Mouse (Mus musculus) cerebellum, adult 2 months (tissue): ENCODE measurements at regions not wholly inside any gene's neighbourhood (a gene's known extent, or its start where the extent isn't known, plus 50 kb on each side); places are given as distances from the start of the nearest gene placed in this dataset.

ENCODE experiments used
- CTCF ChIP-seq: fragments of 200-500 bp; IDR thresholded peaks from 2 replicates; pipeline ENCODE4 v1.5.1; 2011; ENCODE audit warnings: low read depth, mild to moderate bottlenecking, control low read depth, low read length, moderate library complexity, borderline replicate concordance; ENCODE audit not compliant: insufficient read depth
- POLR2A ChIP-seq: fragments of 200-500 bp; IDR thresholded peaks from 2 replicates; pipeline ENCODE4 v1.6.1; 2011; ENCODE audit warnings: low read length, control low read depth, borderline replicate concordance; ENCODE audit not compliant: insufficient read depth

- no peak for TF ChIP-seq CTCF
- no peak for TF ChIP-seq POLR2A
Observed at GRCm38 (mm10) chr9:41378627-41379231, 217.2 kb upstream of the Ubash3b start.
